Mouse (Mus musculus): ENCODE results near the gene Rnf224. TPM values are rescaled to one million over a fixed set of nuclear protein-coding genes. Genes with fewer than 3 reads are reported as not detected.

Rnf224 gene
- total RNA-seq, 4 experiments from 2014 or later = not detected

GRCm38 (mm10) chr2:25195211-25196156, 41.1 kb downstream of the Rnf224 start:
- DNase-seq (ENCODE audit: low spot score) = peak; percentile 82

- peak; percentile 38 for DNase-seq (ENCODE audit: low spot score)
Observed at GRCm38 (mm10) chr2:25194486-25195171, 42.0 kb downstream of the Rnf224 start.

DNA sequence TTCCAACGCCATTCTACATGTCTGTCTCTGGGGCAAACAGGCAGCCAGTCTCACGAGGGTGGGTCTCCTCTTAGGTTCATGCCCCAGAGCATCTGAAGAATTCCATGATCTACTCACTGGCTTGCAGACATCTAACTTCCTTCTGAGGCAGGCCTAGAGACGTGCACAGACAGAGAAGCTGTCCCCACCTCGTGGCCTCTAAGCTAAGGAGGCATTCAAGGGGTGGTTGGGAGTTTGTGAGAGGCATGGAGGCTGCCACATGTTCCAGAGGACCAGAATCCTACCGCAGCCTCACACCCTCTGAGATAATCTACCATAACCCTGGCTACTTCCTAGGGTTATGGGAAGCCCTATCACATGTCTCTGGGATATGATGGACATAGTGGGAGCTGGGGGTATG, 42.6 kb downstream of the Rnf224 start:
- DNase-seq (ENCODE audit: low spot score) = no peak

DNA sequence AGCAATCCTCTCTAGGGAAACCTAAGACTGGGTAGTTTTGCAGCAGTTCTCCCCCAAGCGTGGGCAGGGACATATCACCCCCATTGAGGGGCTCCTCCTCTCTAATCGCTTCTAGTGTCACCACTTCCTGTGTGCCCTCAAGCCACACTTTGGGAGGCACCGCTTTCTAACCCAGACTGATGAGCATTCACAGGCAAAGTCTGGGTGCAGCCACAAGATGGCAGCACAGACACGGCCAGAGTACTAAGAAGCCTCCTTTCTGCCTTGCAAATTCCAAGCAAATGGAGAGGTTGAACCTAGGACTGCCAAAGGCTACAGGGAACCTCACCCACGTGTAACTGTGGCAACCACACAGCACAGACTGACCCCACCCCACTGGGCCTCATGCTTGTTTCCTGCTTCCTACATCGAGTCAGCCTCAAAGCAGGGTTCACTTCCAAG, 43.2 kb downstream of the Rnf224 start:
- peak; percentile 87 for DNase-seq (ENCODE audit: low spot score)

- no peak for DNase-seq (ENCODE audit: low spot score)
Observed at GRCm38 (mm10) chr2:25187841-25188240, 48.7 kb downstream of the Rnf224 start.

- no peak for DNase-seq (ENCODE audit: low spot score)
Observed at GRCm38 (mm10) chr2:25186575-25186930, 50.0 kb downstream of the Rnf224 start.

DNA sequence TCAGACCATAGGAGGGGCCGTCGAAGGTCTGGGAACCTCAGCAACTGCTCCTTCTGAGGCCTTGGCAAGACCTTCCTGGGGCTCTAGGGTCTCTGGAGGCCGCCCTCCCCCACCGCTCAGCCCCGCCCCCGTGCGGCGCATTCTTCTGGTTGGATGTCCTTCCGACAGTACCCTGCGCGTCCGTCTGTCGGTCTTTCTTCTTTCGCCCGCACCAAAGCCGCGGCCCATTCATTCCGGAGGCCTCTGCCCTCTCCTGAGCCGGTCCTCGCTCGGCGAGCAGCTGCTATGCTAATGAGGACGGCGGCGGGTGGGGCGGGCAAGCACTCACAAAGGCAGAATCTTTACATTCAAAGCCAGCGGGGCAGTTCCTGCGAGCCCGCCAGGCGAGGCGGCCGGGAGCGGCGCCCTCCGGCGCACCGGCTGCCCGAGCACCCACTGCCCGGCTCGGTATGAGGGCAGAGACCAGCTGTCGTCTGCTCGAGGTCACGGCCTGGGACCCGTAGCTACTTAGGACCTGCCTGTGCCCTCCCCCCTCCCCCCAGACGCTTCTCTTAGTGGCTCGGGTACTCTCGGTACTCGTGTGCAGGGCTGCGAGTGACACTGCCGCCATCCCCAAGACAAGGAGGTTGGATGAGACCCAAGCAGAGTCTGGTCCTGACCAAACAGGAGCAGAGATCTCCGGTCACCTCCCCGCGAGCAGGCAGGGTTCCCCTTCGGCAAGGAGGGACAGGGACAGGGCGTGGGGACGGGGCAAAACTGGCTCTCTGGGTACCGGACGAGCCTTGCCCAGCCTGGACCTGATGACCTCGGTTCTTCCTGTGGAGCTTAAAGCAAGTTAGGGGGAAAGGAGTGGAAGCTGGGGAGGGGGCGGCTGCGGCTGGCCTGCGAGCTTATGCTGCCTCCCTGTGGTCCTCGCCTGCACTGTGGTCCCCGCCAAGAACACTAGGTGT, 50.7 kb downstream of the Rnf224 start:
- DNase-seq (ENCODE audit: low spot score) = peak; percentile 40

- DNase-seq (ENCODE audit: low spot score) = no peak
Observed at GRCm38 (mm10) chr2:25184496-25184895, 52.1 kb downstream of the Rnf224 start.

Other genes with a start within 250 kb of the Rnf224 start
- 10 to 100 TPM; 11.7 to 15.9 (median 12.2) TPM for gene Nsmf, start 182.4 kb downstream of the Rnf224 start, total RNA-seq (2022)
- gene Entpd8, start 156.5 kb downstream of the Rnf224 start, total RNA-seq (2022) = not detected
- gene Noxa1, start 141.6 kb downstream of the Rnf224 start, total RNA-seq (2022) = not detected
- 1 to 10 TPM; 5.0 to 9.4 (median 9.2) TPM for gene Nrarp, start 56.0 kb downstream of the Rnf224 start, total RNA-seq (2022)
- gene Tor4a, start 39.9 kb downstream of the Rnf224 start, total RNA-seq (2022) = 1 to 10 TPM; 3.9 to 5.0 (median 4.7) TPM
- 10 to 100 TPM; 38.5 to 49.3 (median 39.5) TPM for gene Nelfb, start 25.3 kb downstream of the Rnf224 start, total RNA-seq (2022)
- not detected for gene Stpg3, start 22.1 kb downstream of the Rnf224 start, total RNA-seq (2022)
- not detected for gene Fam166a, start 18.0 kb downstream of the Rnf224 start, total RNA-seq (2022)
- 100 to 1,000 TPM; 308 to 380 (median 323) TPM for gene Tubb4b, start 12.1 kb downstream of the Rnf224 start, total RNA-seq (2022)
- not detected for gene Slc34a3, start 2.4 kb downstream of the Rnf224 start, total RNA-seq (2022)
- gene Rnf208, start 5.5 kb upstream of the Rnf224 start, total RNA-seq (2022) = 1 to 10 TPM in 2 of 4 experiments, under 1 TPM in 2; 0.53 to 1.7 (median 1.2) TPM
- gene Cysrt1, start 5.7 kb upstream of the Rnf224 start, total RNA-seq (2022) = not detected
- gene AL732309.1, start 10.1 kb upstream of the Rnf224 start, total RNA-seq (2022) = 1 to 10 TPM; 1.8 to 2.4 (median 2.1) TPM
- 10 to 100 TPM; 11.4 to 16.1 (median 13.6) TPM for gene Tmem203, start 18.7 kb upstream of the Rnf224 start, total RNA-seq (2022)
- 1 to 10 TPM; 4.0 to 8.6 (median 6.7) TPM for gene Tprn, start 25.8 kb upstream of the Rnf224 start, total RNA-seq (2022)
- 10 to 100 TPM; 39.5 to 47.1 (median 40.1) TPM for gene Ssna1, start 35.7 kb upstream of the Rnf224 start, total RNA-seq (2022)
- gene Anapc2, start 35.7 kb upstream of the Rnf224 start, total RNA-seq (2022) = 10 to 100 TPM; 36.8 to 39.8 (median 37.6) TPM
- not detected for gene Tmem210, start 51.4 kb upstream of the Rnf224 start, total RNA-seq (2022)
- gene Lrrc26, start 53.1 kb upstream of the Rnf224 start, total RNA-seq (2022) = not detected
- gene Grin1, start 82.4 kb upstream of the Rnf224 start, total RNA-seq (2022) = under 1 TPM in 2 of 4 experiments, not detected in 2; 0.09 to 0.11 TPM
- gene Man1b1, start 95.6 kb upstream of the Rnf224 start, total RNA-seq (2022) = 10 to 100 TPM; 19.9 to 28.2 (median 22.5) TPM
- gene Dpp7, start 119.6 kb upstream of the Rnf224 start, total RNA-seq (2022) = 1 to 10 TPM; 3.8 to 5.2 (median 5.1) TPM
- gene Uap1l1, start 128.9 kb upstream of the Rnf224 start, total RNA-seq (2022) = 10 to 100 TPM in 1 of 4 experiments, 1 to 10 TPM in 3; 8.9 to 10.7 (median 9.5) TPM
- gene Sapcd2, start 135.5 kb upstream of the Rnf224 start, total RNA-seq (2022) = not detected
- gene Entpd2, start 159.1 kb upstream of the Rnf224 start, total RNA-seq (2022) = 10 to 100 TPM; 11.6 to 14.4 (median 12.6) TPM
- 10 to 100 TPM; 25.3 to 35.8 (median 33.6) TPM for gene Npdc1, start 162.6 kb upstream of the Rnf224 start, total RNA-seq (2022)
- gene Fut7, start 186.5 kb upstream of the Rnf224 start, total RNA-seq (2022) = under 1 TPM in 2 of 4 experiments, not detected in 2; 0.16 to 0.60 TPM
- 10 to 100 TPM; 42.5 to 47.2 (median 45.2) TPM for gene Abca2, start 191.9 kb upstream of the Rnf224 start, total RNA-seq (2022)
- 1 to 10 TPM; 1.3 to 3.6 (median 2.3) TPM for gene Clic3, start 220.1 kb upstream of the Rnf224 start, total RNA-seq (2022)
- 10 to 100 TPM; 21.4 to 30.7 (median 23.3) TPM for gene Paxx, start 224.3 kb upstream of the Rnf224 start, total RNA-seq (2022)
- 1,000 to 10,000 TPM in 1 of 4 experiments, 100 to 1,000 TPM in 3; 350 to 1,004 (median 621) TPM for gene Ptgds, start 233.3 kb upstream of the Rnf224 start, total RNA-seq (2022)

All from heart, adult 8-10 months (tissue).